Mouse (Mus musculus) embryo, embryonic 11.5 days (tissue): Measurements from ENCODE around the gene Brd2.
A peak's percentile ranks its signal among the peaks of the same experiment; 100 is the strongest.

Experiments
- DNase-seq: peaks from one replicate; pipeline ENCODE4 v3.0.0-alpha.2; 2012; ENCODE audit warnings: low read depth, low spot score

The Brd2 gene

DNA sequence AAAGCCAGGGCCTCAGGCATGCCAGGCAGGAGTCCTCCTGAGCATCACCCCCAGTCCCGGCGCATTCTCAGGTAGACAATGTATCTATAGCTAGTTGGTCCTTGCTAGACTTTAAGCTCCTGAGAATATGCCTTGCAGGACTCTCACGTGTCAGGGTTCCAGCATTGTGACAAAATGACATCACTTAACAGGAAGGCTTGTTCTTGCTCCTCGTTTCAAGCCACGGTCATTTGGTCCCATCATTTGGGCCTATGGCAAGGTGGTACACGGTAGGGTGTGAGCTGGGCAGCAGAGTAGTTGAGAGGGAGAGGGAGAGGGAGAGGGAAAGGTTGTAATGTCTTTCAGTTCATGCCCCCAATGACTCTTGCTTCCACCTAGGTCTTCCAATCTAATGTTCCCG is 9.5 kb upstream of the Brd2 start:
- no peak for DNase-seq

DNA sequence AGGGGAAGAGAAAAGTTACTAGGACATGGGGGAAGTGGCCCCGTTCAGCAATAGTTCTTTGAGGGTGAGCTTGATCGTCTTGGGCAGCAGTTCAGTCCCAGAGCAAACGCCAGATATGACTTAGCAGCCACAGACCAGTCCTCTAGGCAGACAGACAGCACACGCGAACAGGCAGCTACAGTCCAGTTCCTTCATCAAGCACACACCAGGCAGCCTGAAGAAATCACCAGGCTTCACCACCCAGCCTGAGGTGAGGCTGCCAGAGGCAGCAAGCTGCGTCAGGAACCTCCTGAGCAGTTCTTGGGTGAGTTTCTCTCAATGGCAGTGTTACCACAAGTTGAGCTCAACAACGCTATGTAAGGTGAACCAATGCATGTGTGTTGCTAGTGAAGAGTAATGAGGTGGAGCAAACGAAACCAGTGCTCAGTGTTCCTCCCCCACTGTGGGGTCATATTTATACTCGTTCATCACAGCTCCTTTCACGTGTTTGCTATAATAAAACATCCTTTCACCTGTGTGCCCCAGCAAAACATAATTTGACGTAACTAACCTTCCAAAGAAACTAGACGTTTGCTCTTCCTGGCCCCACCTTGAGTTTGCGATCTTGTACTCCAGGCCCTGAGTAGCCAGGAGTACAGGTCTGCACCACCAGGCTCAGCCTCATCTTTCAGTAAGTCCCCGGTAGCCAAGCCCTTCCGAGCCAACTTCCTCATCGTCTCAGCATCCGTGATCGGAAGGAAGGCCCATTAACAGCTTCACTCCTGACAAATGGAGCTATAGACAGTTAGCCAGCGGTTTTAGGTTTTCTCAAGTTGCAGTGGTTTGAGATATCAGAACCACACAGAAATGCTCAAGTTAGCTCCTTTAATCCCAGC is 7.9 kb upstream of the Brd2 start:
- no peak for DNase-seq

- DNase-seq: no peak
Observed at GRCm38 (mm10) chr17:34128944-34129791, 6.7 kb upstream of the Brd2 start.

- DNase-seq: no peak
Observed at GRCm38 (mm10) chr17:34128264-34128937, 6.0 kb upstream of the Brd2 start.

GRCm38 (mm10) chr17:34127475-34127874 is 5.0 kb upstream of the Brd2 start:
- DNase-seq: no peak

GRCm38 (mm10) chr17:34126826-34127420 is 4.5 kb upstream of the Brd2 start:
- DNase-seq: no peak

- no peak for DNase-seq
Observed at GRCm38 (mm10) chr17:34124649-34125048, 2.2 kb upstream of the Brd2 start.

GRCm38 (mm10) chr17:34123518-34123917 is 1.1 kb upstream of the Brd2 start:
- no peak for DNase-seq

GRCm38 (mm10) chr17:34123111-34123510 is 677 bp upstream of the Brd2 start:
- DNase-seq: no peak

DNA sequence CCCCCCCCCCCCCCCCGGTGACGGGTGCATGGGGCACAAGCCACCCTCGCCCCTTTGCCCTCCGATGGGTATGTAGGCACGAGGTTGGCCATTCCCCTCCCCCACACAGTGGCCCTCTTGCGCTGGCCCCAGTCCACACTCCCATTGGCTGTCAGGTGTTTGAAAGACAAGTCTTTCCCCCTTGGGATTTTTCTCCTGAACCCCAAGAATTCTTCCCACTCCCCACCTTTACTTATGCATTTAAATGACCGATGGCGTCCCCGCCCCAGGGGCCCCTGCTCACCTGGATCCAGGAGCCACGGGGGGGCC is 601 bp downstream of the Brd2 start:
- DNase-seq: peak; percentile 54

DNA sequence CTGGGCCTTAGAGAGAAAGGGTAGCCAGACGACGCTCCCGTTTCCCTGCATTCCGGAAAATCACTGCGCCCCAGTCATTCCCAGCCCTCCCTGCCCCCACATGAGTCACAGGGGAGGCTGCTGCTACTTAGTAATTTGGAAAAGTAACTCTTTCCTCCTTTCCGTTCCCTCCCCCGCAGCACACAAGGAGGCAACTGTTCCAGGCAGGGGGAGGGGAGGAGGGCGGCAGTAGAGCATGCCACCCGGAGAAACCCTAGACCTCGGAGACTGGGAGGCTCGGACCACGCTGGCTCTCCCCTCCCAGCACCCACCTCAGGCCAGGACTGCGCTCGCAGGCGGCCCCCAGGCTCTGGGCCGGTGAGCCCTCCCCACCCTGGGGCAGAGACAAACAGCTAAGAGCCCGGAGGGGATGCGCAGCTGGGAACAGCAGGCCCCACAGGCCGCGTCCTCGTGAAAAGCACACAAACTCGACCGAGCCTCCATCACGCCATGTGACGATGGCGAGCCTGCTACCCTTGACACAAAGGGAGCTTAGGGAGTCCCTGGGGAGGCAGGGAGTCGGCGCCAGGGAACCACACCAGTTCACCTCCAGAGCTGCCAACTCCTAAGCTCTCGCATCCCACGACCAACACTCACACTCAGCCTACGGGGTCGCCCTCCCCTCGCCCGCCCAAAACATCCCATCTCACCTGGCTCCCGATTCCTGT is 1.1 kb downstream of the Brd2 start:
- peak; percentile 75 for DNase-seq

- DNase-seq: peak; percentile 69
Observed at GRCm38 (mm10) chr17:34120814-34121171, 1.6 kb downstream of the Brd2 start.

- DNase-seq: peak; percentile 82
Observed at GRCm38 (mm10) chr17:34120180-34120723, 2.2 kb downstream of the Brd2 start.

GRCm38 (mm10) chr17:34119249-34120179 is 2.9 kb downstream of the Brd2 start, which contains the start of gene H2-DMa:
Gene H2-DMa (plus strand): TSS chr17:34119541.
- DNase-seq: peak; percentile 98

DNA sequence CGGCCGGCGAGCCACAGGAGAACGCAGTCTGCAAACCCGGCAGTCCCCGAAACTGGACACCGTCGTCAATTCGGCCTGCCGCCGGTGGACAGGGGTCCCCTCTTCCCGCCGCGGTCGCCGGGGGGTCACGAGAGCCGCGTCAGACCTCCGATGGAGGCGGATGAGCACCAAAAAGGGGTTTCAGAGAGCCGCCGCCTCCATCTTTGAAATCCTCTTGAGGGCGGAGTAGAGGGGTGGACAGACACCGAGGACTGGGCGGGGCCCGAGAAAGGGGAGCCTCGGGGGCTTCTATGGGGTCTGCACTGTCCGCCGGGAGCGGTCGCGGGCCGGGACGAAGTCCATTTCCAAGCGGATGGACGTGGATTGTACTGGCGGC is 3.6 kb downstream of the Brd2 start:
- no peak for DNase-seq

DNA sequence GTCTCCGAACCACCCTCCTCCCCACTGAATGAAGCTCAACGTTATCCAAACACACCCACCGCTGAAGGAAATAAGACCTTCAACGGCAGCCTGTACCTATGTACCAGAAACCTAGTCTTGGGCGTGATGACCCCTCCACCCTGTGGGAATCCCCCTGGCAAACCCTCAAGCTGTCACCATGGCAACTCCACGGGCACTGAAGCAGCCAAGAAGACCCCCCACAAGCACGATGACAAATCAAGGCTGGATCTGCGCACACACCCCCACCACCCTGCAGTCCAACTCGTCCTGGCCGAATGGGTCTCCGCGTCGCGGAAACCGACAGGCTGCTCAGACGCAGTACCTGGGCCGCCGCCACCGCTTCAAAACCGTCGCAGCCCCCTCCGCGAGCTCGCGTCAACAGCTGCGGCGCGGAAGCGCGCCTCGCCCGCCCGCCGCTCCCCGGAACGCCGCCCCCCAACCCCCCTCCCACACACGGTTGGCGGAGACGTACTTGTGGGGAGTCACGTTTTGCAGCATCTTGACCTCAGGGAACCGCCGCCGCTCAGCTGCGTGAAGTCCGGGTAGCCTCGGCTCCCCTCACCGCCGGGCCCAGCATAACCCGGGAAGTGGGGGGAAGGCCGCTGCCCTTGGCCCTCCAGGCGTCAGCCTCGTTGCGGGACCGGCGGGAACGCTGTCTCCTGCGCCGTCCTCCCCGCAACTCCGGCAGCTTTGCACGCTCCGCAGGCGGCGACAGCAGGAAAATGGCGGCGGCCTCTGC is 4.1 kb downstream of the Brd2 start:
- DNase-seq: no peak

GRCm38 (mm10) chr17:34117421-34118112 is 4.9 kb downstream of the Brd2 start:
- DNase-seq: no peak

- no peak for DNase-seq
Observed at GRCm38 (mm10) chr17:34116736-34117370, 5.6 kb downstream of the Brd2 start.
